Mouse (Mus musculus) ES-E14 (cell line): Measurements from ENCODE around the gene Cnbd2.

Experiments used
- CHD2 ChIP-seq: IDR thresholded peaks from 2 replicates; pipeline ENCODE4 v1.6.1; 2014; ENCODE audit warnings: mild to moderate bottlenecking, low read depth, low read length, inconsistent platforms
- ZC3H11A ChIP-seq: IDR thresholded peaks from 2 replicates; pipeline ENCODE4 v1.6.1; 2012; ENCODE audit warnings: low read depth, mild to moderate bottlenecking, inconsistent platforms, low read length, borderline replicate concordance

DNA sequence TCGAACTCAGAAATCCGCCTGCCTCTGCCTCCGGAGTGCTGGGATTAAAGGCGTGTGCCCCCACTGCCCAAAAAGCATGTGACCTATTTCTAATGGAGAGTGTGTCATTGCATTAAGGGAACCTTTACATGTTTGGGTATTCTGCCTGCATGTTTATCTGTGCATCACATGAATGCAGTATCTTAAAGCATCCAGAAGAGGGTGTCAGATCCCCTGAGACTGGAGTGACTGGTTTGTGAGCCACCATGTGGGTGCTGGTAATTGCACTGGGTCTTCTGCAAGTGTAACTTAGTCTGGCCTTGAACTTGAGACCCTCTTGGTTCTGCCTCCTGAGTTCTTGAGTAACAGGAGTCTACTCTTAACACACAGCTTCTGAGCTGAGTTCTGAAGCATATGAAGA is 25.4 kb upstream of the Cnbd2 start:
- TF ChIP-seq CHD2 (no peak), ZC3H11A (no peak)
